Mouse (Mus musculus): Measurements from ENCODE around the gene Btbd16. TPM values are rescaled to one million over a fixed set of nuclear protein-coding genes. Genes with fewer than 3 reads are reported as not detected.

The Btbd16 gene
- total RNA-seq (2022) = under 1 TPM; 0.33 to 0.58 (median 0.46) TPM

- no peak for DNase-seq (ENCODE audit: low spot score in 2 of 2)
Observed at GRCm38 (mm10) chr7:130773914-130774630, at the start of gene Btbd16. Btbd16 (plus strand) TSS chr7:130774069.

GRCm38 (mm10) chr7:130726185-130726584, 47.7 kb upstream of the Btbd16 start:
- DNase-seq (ENCODE audit: low spot score in 2 of 2) = peak; percentile 53 to 63

- DNase-seq (ENCODE audit: low spot score in 2 of 2) = no peak
Observed at GRCm38 (mm10) chr7:130726724-130727422, 47.0 kb upstream of the Btbd16 start.

GRCm38 (mm10) chr7:130727560-130727959, 46.3 kb upstream of the Btbd16 start:
- DNase-seq (ENCODE audit: low spot score in 2 of 2) = no peak

GRCm38 (mm10) chr7:130731792-130732191, 42.1 kb upstream of the Btbd16 start:
- DNase-seq (ENCODE audit: low spot score in 2 of 2) = no peak

GRCm38 (mm10) chr7:130732908-130733307, 41.0 kb upstream of the Btbd16 start:
- DNase-seq (ENCODE audit: low spot score in 2 of 2) = no peak

- DNase-seq (ENCODE audit: low spot score in 2 of 2) = no peak
Observed at GRCm38 (mm10) chr7:130733423-130733822, 40.4 kb upstream of the Btbd16 start.

- DNase-seq (ENCODE audit: low spot score in 2 of 2) = no peak
Observed at GRCm38 (mm10) chr7:130734195-130734787, 39.6 kb upstream of the Btbd16 start.

- DNase-seq (ENCODE audit: low spot score in 2 of 2) = no peak
Observed at GRCm38 (mm10) chr7:130741099-130741498, 32.8 kb upstream of the Btbd16 start.

- no peak for DNase-seq (ENCODE audit: low spot score in 2 of 2)
Observed at GRCm38 (mm10) chr7:130743239-130744025, 30.4 kb upstream of the Btbd16 start.

GRCm38 (mm10) chr7:130749165-130749564, 24.7 kb upstream of the Btbd16 start:
- no peak for DNase-seq (ENCODE audit: low spot score in 2 of 2)

GRCm38 (mm10) chr7:130750752-130751490, 22.9 kb upstream of the Btbd16 start:
- DNase-seq (ENCODE audit: low spot score in 2 of 2) = peak in 1 of 2 experiments; percentile 35

- no peak for DNase-seq (ENCODE audit: low spot score in 2 of 2)
Observed at GRCm38 (mm10) chr7:130751678-130752077, 22.2 kb upstream of the Btbd16 start.

GRCm38 (mm10) chr7:130754790-130755189, 19.1 kb upstream of the Btbd16 start:
- no peak for DNase-seq (ENCODE audit: low spot score in 2 of 2)

- no peak for DNase-seq (ENCODE audit: low spot score in 2 of 2)
Observed at GRCm38 (mm10) chr7:130756343-130756835, 17.5 kb upstream of the Btbd16 start.

- no peak for DNase-seq (ENCODE audit: low spot score in 2 of 2)
Observed at GRCm38 (mm10) chr7:130757326-130757865, 16.5 kb upstream of the Btbd16 start.

- DNase-seq (ENCODE audit: low spot score in 2 of 2) = peak; percentile 58 to 77
Observed at GRCm38 (mm10) chr7:130762071-130762897, 11.6 kb upstream of the Btbd16 start.

GRCm38 (mm10) chr7:130764160-130764559, 9.7 kb upstream of the Btbd16 start:
- DNase-seq (ENCODE audit: low spot score in 2 of 2) = no peak

GRCm38 (mm10) chr7:130766411-130767170, 7.3 kb upstream of the Btbd16 start:
- no peak for DNase-seq (ENCODE audit: low spot score in 2 of 2)
